21 mouse cellular contexts compared by ENCODE assay signal in genomic region chr10:123199615-123200319, GRCm38 (mm10). TPM values are rescaled to one million over a fixed set of nuclear protein-coding genes. Genes with fewer than 3 reads are reported as not detected.
DNase-seq lines count a peak whose midpoint lies in the region; ATAC-seq lines count a peak whose summit lies in the region.
"Had no signal": no experiment of that assay in that cellular context is flagged by ENCODE, and none has a peak within 500 bp of the region (broad histone marks: within the 10 kb centered on the region; RNA-seq: fewer than 3 reads in every experiment).

No protein-coding gene starts in this region.

- H3K4me3 ChIP-seq in liver, embryonic 12.5 days: no peak overlapping the region
- H3K4me3 ChIP-seq: embryonic facial prominence, embryonic 13.5 days; forebrain, embryonic 15.5 days; heart, embryonic 13.5 days had no signal

- no peak overlapping the region for H3K9ac ChIP-seq in liver, embryonic 12.5 days
- H3K9ac ChIP-seq: embryonic facial prominence, embryonic 13.5 days; forebrain, embryonic 15.5 days; heart, embryonic 13.5 days had no signal

- H3K36me3 ChIP-seq in liver, embryonic 12.5 days: no peaks in the 10 kb centered on the region
- H3K36me3 ChIP-seq: embryonic facial prominence, embryonic 13.5 days; forebrain, embryonic 15.5 days; heart, embryonic 13.5 days had no signal

- 69% methylated on average over 19 of the region's 19 CpGs for WGBS in liver, embryonic 12.5 days (ENCODE audit: insufficient replicate concordance)

- H3K4me2 ChIP-seq in liver, embryonic 12.5 days: peak overlapping the region; percentile 31; the same call in 1 of the 2 replicates
- H3K4me2 ChIP-seq: embryonic facial prominence, embryonic 13.5 days; forebrain, embryonic 15.5 days; heart, embryonic 13.5 days had no signal

- no peak for ATAC-seq in liver, embryonic 12.5 days
- peak; percentile 63 for ATAC-seq in erythroid progenitor cell, adult 5-6 weeks (replicated peaks; ENCODE audit: low FRiP score, poor library complexity, severe bottlenecking)
- peak; percentile 19 for ATAC-seq in megakaryocyte-erythroid progenitor cell, adult 5-6 weeks (replicated peaks; ENCODE audit: low FRiP score, low TSS enrichment, poor library complexity, severe bottlenecking)
- no peak for ATAC-seq in activated CD4-positive, CD25-positive, alpha-beta regulatory T cell, adult 4 months
- ATAC-seq: CD4-positive, CD25-positive, alpha-beta regulatory T cell, adult 4 months; forebrain, embryonic 15.5 days; hindbrain, embryonic 16.5 days had no signal

- H3K27me3 ChIP-seq in liver, embryonic 12.5 days (replicated peaks): no peaks in the 10 kb centered on the region
- H3K27me3 ChIP-seq: embryonic facial prominence, embryonic 13.5 days; forebrain, embryonic 15.5 days; heart, embryonic 13.5 days had no signal

- peaks cover 37% of the 10 kb centered on the region for H3K4me1 ChIP-seq in liver, embryonic 12.5 days

- DNase-seq in liver: no peak
- DNase-seq in MEL-GATA-1-ER (ENCODE audit: extremely low read depth, low read depth): peak; percentile 65
- DNase-seq in spleen, postnatal 14 days (ENCODE audit: low spot score in 2 of 2): no peak
- DNase-seq in layer of hippocampus, postnatal 25 days (ENCODE audit: extremely low spot score in 1 of 2, low spot score in 1 of 2): no peak
- DNase-seq: adrenal gland, adult 8-10 months; B cell, adult 2 months; cerebellum, adult 11 months; cerebellum, adult 8-10 months; cerebellum, postnatal 14 days; gastrocnemius, postnatal 36 days; heart, adult 11 months; heart, postnatal 36 days had no signal

- no peaks in the 10 kb centered on the region for H3K9me3 ChIP-seq in liver, embryonic 12.5 days (replicated peaks)
- H3K9me3 ChIP-seq: embryonic facial prominence, embryonic 13.5 days; forebrain, embryonic 15.5 days; heart, embryonic 13.5 days had no signal

- no peak overlapping the region for H3K27ac ChIP-seq in liver, embryonic 12.5 days
- H3K27ac ChIP-seq: embryonic facial prominence, embryonic 13.5 days; forebrain, embryonic 15.5 days; heart, embryonic 13.5 days had no signal

RNA-seq across cellular contexts. Expression of gene Usp15, which starts 3.0 kb away (rescaled TPM):
- polyA plus RNA-seq in liver, embryonic 12.5 days (2016; fragmentation: Nextera tagmentation; extraction: Ambion mirVana): 114 and 115 TPM in 2 replicates
- total RNA-seq in erythroid progenitor cell, adult 5-6 weeks (2015; ENCODE audit: low replicate concordance): 405 and 417 TPM in 2 replicates
- total RNA-seq in erythroid progenitor cell, adult 5-6 weeks (2017; ENCODE audit: low replicate concordance): 704 and 813 TPM in 2 replicates
- total RNA-seq in megakaryocyte-erythroid progenitor cell, adult 5-6 weeks (2014; fragmentation: Nextera tagmentation): 238 and 273 TPM in 2 replicates
- total RNA-seq in megakaryocyte-erythroid progenitor cell, adult 5-6 weeks (2017): 392 and 407 TPM in 2 replicates
- polyA plus RNA-seq in activated CD4-positive, CD25-positive, alpha-beta regulatory T cell, adult 4 months (2017; shearing (Covaris generic)): 100 to 1,000 TPM; 114 to 147 TPM
- total RNA-seq in layer of hippocampus, postnatal 25 days (2021): 10 to 100 TPM; 90.2 to 97.7 TPM

Comparison
In these comparisons a context has a peak if more than half of its experiments do, and no peak if none do; other contexts are left out.
1. ATAC-seq: peak in erythroid progenitor cell, adult 5-6 weeks (single experiment) and megakaryocyte-erythroid progenitor cell, adult 5-6 weeks (single experiment); none in liver, embryonic 12.5 days (single experiment) and activated CD4-positive, CD25-positive, alpha-beta regulatory T cell, adult 4 months (single experiment).